Mouse (Mus musculus) stomach, embryonic 14.5 days (tissue): Measurements from ENCODE around the gene Zp1. TPM values are rescaled to one million over a fixed set of nuclear protein-coding genes. Genes with fewer than 3 reads are reported as not detected.

Experiments
- ATAC-seq: fragments of 200-750 bp; cut with Nextera tagmentation; 2 replicates; pipeline ENCODE4 v1.8.0; 2017; ENCODE audit warnings: low read depth, moderate TSS enrichment; ENCODE audit not compliant: insufficient number of reproducible peaks, insufficient read depth, low FRiP score
- H3K27ac ChIP-seq: fragments of 300-500 bp; sonication (generic); 2 replicates; pipeline ENCODE4 v1.5.1; 2014; ENCODE audit warnings: mild to moderate bottlenecking, low read length, moderate library complexity, mixed read lengths
- H3K27me3 ChIP-seq: fragments of 300-500 bp; sonication (generic); 2 replicates; pipeline ENCODE4 v1.6.1; 2014; ENCODE audit warnings: low read length, control low read depth, mixed read lengths; ENCODE audit not compliant: control insufficient read depth, insufficient read depth
- H3K36me3 ChIP-seq: fragments of 300-500 bp; sonication (generic); 2 replicates; pipeline ENCODE4 v1.6.1; 2014; ENCODE audit warnings: mild to moderate bottlenecking, control low read depth, low read length, moderate library complexity, mixed read lengths; ENCODE audit not compliant: control insufficient read depth, insufficient read depth
- H3K4me1 ChIP-seq: fragments of 300-500 bp; sonication (generic); 2 replicates; pipeline ENCODE4 v1.6.1; 2014; ENCODE audit warnings: low read length, control low read depth, mixed read lengths; ENCODE audit not compliant: control insufficient read depth, insufficient read depth
- H3K4me2 ChIP-seq: fragments of 300-500 bp; sonication (generic); replicated peaks from 2 replicates; pipeline ENCODE4 v1.6.1; 2014; ENCODE audit warnings: low read depth, low read length, control low read depth
- H3K4me3 ChIP-seq: fragments of 300-500 bp; sonication (generic); 2 replicates; pipeline ENCODE4 v1.5.1; 2014; ENCODE audit warnings: low read depth, low read length, control low read depth
- H3K9ac ChIP-seq: fragments of 300-500 bp; sonication (generic); replicated peaks from 2 replicates; pipeline ENCODE4 v1.6.1; 2014; ENCODE audit warnings: low read depth, mild to moderate bottlenecking, control low read depth, low read length, moderate library complexity, mixed read lengths
- H3K9me3 ChIP-seq: fragments of 300-500 bp; sonication (generic); 2 replicates; pipeline ENCODE4 v1.6.1; 2016; ENCODE audit warnings: low read depth, low read length, control low read depth; ENCODE audit not compliant: control insufficient read depth
- WGBS: fragments of 180-500 bp; shearing (Covaris S2); extraction: QIAGEN DNeasy Blood & Tissue Kit; methylation state at CpG from one replicate; pipeline ENCODE4 v1.1.7; 2014; 5-methylcytosine and 5-hydroxymethylcytosine counted together
- polyA plus RNA-seq: library from polyadenylated mRNA; unstranded; fragments of >200 nt; fragmentation: Nextera tagmentation; extraction: Ambion mirVana; gene quantifications from 2 replicates; pipeline ENCODE4 v1.2.1, GENCODE M21; 2014

Gene Zp1
- polyA plus RNA-seq, 1 experiment from 2014 or later: not detected

- no peak overlapping the region for H3K27ac ChIP-seq
- peak overlapping the region; percentile 86 for H3K4me3 ChIP-seq
- H3K27me3 ChIP-seq: no peaks in the 10 kb centered on the region
- no peaks in the 10 kb centered on the region for H3K9me3 ChIP-seq
- peaks cover 36% of the 10 kb centered on the region for H3K4me1 ChIP-seq
- peaks cover 17% of the 10 kb centered on the region for H3K36me3 ChIP-seq
- peak overlapping the region; percentile 100 for H3K4me2 ChIP-seq
- 1% methylated on average over 20 of the region's 20 CpGs for WGBS
- peak overlapping the region; percentile 92 for H3K9ac ChIP-seq
- ATAC-seq: no peak
These were observed 28.0 kb upstream of the Zp1 start for GRCm38 (mm10) chr19:10948416-10948815.

DNA sequence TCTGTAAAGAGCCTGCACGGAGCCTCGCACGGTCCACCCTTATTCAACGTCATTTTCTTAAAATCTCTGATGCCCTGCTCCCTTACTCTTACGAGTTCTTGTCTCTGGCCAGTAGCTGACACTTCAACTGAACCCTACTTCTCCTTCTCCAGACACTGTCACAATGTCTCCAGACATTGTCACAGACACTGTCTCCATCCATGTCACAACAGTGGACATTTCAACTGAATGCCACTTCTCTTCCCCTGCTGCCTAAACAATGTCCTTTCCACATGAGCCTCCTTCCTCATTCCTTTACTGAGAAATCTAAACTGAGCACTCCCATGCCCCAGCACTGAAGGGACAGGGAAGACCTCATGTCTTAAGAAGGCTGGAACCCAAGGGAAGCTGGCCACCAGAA is 26.8 kb upstream of the Zp1 start:
- Histone ChIP-seq H3K4me3 (peak overlapping the region; percentile 86), H3K27ac (no peak overlapping the region), H3K4me1 (peaks cover 30% of the 10 kb centered on the region), H3K4me2 (peak overlapping the region; percentile 100), H3K27me3 (no peaks in the 10 kb centered on the region), H3K36me3 (peaks cover 20% of the 10 kb centered on the region), H3K9ac (peak overlapping the region; percentile 92; the same call in 1 of the 2 replicates), H3K9me3 (no peaks in the 10 kb centered on the region)
- 86% methylated on average over 5 of the region's 5 CpGs for WGBS
- ATAC-seq: no peak

GRCm38 (mm10) chr19:10946506-10946905 is 26.1 kb upstream of the Zp1 start:
- no peak overlapping the region for H3K9ac ChIP-seq
- no peaks in the 10 kb centered on the region for H3K9me3 ChIP-seq
- peaks cover 24% of the 10 kb centered on the region for H3K36me3 ChIP-seq
- ATAC-seq: no peak
- 0 out of 2 replicates have a peak overlapping the region, but pooled peaks have one; percentile 86 for H3K4me3 ChIP-seq
- peaks cover 24% of the 10 kb centered on the region for H3K4me1 ChIP-seq
- WGBS: 83% methylated on average over 3 of the region's 3 CpGs
- no peaks in the 10 kb centered on the region for H3K27me3 ChIP-seq
- H3K4me2 ChIP-seq: peak overlapping the region; percentile 18; the same call in 1 of the 2 replicates
- H3K27ac ChIP-seq: no peak overlapping the region

GRCm38 (mm10) chr19:10943955-10944354 is 23.5 kb upstream of the Zp1 start:
- H3K27me3 ChIP-seq: no peaks in the 10 kb centered on the region
- H3K36me3 ChIP-seq: peaks cover 24% of the 10 kb centered on the region
- WGBS: 80% methylated on average over 3 of the region's 3 CpGs
- H3K4me2 ChIP-seq: no peak overlapping the region
- no peaks in the 10 kb centered on the region for H3K9me3 ChIP-seq
- peaks cover 31% of the 10 kb centered on the region for H3K4me1 ChIP-seq
- H3K4me3 ChIP-seq: no peak overlapping the region
- H3K27ac ChIP-seq: no peak overlapping the region
- no peak for ATAC-seq
- no peak overlapping the region for H3K9ac ChIP-seq

DNA sequence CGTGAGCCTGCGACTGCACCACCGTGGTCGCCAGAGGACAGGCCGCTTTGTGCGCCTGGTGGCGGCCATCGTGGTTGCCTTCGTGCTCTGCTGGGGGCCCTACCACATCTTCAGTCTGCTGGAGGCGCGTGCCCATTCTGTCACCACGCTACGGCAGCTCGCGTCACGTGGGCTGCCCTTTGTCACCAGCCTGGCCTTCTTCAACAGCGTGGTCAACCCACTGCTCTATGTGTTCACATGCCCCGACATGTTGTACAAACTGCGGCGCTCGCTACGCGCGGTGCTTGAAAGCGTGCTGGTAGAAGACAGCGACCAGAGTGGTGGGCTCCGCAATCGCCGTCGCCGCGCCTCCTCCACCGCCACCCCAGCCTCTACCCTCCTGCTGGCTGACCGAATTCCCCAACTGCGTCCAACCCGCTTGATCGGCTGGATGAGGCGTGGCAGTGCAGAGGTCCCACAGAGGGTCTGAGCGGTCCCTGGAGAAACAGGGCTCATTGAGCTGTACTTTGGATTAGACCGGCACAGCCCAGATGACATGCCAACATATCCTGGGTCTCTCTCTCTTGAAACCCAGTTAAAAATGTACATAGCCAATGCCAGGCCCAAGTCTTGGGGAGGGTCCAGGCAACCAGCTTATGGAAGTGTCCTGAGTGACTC is 20.5 kb upstream of the Zp1 start:
- ATAC-seq: peak; percentile 53
- Histone ChIP-seq H3K36me3 (peaks cover 24% of the 10 kb centered on the region), H3K4me3 (peak overlapping the region; percentile 29), H3K27me3 (no peaks in the 10 kb centered on the region), H3K9ac (0 out of 2 replicates have a peak overlapping the region, but pooled peaks have one; percentile 30), H3K27ac (no peak overlapping the region), H3K9me3 (no peaks in the 10 kb centered on the region), H3K4me1 (peaks cover 12% of the 10 kb centered on the region), H3K4me2 (peak overlapping the region; percentile 84)
- WGBS: 3% methylated on average over 40 of the region's 40 CpGs

DNA sequence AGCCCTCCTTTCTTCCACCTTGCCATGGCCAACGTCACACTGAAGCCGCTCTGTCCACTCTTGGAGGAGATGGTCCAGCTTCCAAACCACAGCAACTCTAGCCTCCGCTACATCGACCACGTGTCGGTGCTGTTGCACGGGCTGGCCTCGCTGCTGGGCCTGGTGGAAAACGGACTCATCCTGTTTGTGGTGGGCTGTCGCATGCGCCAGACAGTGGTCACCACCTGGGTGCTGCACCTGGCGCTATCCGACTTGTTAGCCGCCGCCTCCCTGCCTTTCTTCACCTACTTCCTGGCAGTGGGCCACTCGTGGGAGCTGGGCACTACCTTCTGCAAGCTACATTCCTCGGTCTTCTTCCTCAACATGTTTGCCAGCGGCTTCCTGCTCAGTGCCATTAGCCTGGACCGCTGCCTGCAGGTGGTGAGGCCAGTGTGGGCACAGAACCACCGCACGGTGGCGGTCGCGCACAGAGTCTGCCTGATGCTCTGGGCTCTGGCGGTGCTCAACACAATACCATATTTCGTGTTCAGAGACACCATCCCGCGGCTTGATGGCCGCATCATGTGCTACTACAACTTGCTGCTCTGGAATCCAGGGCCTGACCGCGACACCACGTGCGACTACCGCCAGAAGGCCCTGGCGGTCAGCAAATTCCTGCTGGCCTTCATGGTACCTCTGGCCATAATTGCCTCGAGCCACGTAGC is 19.8 kb upstream of the Zp1 start:
- H3K36me3 ChIP-seq: peaks cover 23% of the 10 kb centered on the region
- peak overlapping the region; percentile 29 for H3K4me3 ChIP-seq
- 0 out of 2 replicates have a peak overlapping the region, but pooled peaks have one; percentile 30 for H3K9ac ChIP-seq
- H3K27me3 ChIP-seq: no peaks in the 10 kb centered on the region
- no peaks in the 10 kb centered on the region for H3K9me3 ChIP-seq
- H3K4me2 ChIP-seq: peak overlapping the region; percentile 84
- 19% methylated on average over 37 of the region's 37 CpGs for WGBS
- H3K27ac ChIP-seq: no peak overlapping the region
- H3K4me1 ChIP-seq: peaks cover 12% of the 10 kb centered on the region
- peak; percentile 67 for ATAC-seq

GRCm38 (mm10) chr19:10938771-10939170 is 18.3 kb upstream of the Zp1 start:
- no peak overlapping the region for H3K4me2 ChIP-seq
- peaks cover 10% of the 10 kb centered on the region; the same call in 1 of the 2 replicates for H3K36me3 ChIP-seq
- no peak overlapping the region for H3K4me3 ChIP-seq
- 22% methylated on average over 3 of the region's 3 CpGs for WGBS
- no peak overlapping the region for H3K9ac ChIP-seq
- no peaks in the 10 kb centered on the region for H3K9me3 ChIP-seq
- H3K27me3 ChIP-seq: no peaks in the 10 kb centered on the region
- H3K4me1 ChIP-seq: peaks cover 12% of the 10 kb centered on the region
- no peak for ATAC-seq
- H3K27ac ChIP-seq: no peak overlapping the region

DNA sequence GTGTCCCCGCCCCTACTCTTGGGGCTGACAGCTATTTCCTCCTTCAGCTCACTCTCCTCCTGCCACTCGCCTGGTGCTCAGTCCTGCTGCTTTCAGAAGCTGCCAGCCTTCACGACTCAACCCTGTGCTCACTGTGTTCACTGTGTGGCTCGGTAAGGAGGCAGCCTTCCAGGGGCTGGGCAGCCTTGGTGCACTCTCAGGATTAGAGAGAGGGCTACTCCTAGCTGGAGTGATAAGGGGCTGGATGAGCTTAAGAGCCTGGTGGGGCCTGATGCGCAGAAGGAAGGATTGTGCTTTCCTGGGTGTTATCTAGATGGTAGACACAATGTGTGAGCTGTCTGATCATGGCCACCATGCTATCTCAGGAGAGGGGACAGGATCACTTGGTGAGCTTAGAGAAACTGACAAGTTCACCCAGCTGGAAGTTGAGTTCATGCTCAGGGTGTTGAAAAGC is 16.7 kb upstream of the Zp1 start, which contains the start of gene Ptgdr2:
TSS of gene Ptgdr2 (plus strand) at position 51 of the 454 bp plus-strand sequence.
- Histone ChIP-seq H3K9me3 (no peaks in the 10 kb centered on the region), H3K4me3 (no peak within 1 kb of the TSS), H3K4me2 (no peak within 1 kb of the TSS), H3K9ac (no peak within 1 kb of the TSS), H3K27ac (no peak within 1 kb of the TSS), H3K27me3 (no peaks in the 10 kb centered on the region), H3K4me1 (peaks cover 12% of the 10 kb centered on the region), H3K36me3 (peaks cover 3% of the 10 kb centered on the region; the same call in 1 of the 2 replicates)
- no peak for ATAC-seq
- 49% methylated on average over 5 of the region's 5 CpGs for WGBS
